Mouse (Mus musculus): ENCODE results near the gene Tor3a. TPM values are rescaled to one million over a fixed set of nuclear protein-coding genes. Genes with fewer than 3 reads are reported as not detected.

Gene Tor3a
- 10 to 100 TPM; 43.8 to 60.2 TPM for total RNA-seq (2023)

DNA sequence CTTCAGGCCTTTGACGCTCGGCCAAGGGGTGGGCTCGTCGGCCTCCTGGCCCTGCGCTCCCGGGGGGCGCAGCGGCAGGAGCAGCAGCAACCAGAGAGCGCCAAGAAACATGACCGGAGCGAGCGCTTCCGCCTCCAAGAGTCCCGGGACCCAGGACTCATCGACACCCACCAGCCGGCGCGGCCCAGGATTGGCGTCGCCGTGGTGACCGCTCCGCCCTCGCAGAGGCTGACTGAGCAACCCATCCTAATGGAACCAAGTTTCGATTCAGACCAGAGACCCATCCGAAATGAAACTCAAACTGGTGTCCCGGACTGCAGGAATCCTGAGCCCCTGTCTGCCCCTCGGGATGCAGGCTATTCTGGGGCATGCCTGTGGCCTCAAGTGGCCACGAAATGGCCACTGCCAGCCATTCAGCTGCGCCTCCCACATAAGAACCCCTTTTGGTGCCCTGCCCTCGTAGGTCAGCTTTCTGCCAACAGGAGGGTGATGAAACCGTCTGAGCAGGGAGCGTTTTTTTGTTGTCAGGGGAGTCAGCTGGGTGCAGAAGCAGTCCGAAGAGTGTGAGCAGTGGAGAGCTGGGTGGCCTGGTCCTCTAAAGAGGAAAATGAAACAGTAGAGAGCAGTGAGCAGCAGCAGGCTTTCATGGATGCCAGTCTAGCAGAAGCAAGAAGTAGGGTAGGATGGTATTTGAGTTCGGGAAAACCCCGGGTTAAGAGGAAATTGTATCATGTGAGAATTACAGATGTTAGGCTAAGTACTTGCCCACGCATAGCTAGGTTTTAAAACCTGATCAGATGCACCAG, at the start of gene Tor3a:
Gene Tor3a (minus strand): TSS at position 162 of the 806 bp plus-strand sequence.

DNA sequence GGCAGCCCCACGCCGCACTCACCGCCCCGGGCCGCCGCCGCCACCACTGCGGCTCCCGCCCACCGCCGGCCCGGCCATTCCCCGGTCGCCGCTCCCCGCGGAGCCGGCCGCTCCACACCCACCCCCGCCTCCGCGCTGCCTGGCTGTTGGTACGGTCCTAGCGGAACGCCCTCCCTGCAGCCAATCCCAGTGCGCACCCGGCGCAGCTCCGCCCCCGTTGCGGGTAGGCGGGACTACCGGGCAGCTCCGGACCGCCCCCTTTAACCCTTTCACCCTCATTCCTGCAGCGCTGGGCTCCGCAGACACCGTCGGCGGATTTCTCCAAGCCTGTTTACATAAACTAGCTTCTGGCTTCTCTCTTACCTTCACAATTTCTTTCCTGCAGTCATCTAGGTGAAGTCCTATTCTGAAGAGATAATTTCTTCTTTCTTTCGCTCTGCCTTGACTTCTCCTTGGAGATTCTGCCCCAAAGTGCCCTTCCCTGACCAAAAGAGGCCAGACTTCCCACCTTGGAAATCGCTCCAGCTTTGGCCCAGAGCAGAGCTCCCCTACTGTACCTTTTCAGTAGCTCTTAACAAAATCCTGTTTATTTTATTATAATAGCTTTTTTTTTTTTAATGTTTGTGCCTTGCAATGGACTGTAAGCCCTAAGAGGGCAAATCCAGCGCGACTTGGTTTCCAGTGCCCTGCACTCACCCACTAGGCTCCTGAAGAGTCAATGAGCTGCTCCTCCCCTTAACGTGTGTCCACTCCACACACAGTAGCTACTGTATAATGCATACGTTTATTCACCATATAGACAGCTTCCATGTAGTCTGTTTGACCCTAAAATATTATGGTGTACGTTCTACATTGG, 45.0 kb upstream of the Tor3a start, which contains the start of gene Fam20b:
Gene Fam20b (minus strand): TSS at position 137 of the 856 bp plus-strand sequence.

Other genes starting within 250 kb of the Tor3a start
- 10 to 100 TPM; 81.4 to 87.0 TPM for gene Soat1, start 200.0 kb downstream of the Tor3a start, total RNA-seq (2023)
- 10 to 100 TPM; 29.7 to 42.8 TPM for gene Gm10031, start 150.3 kb downstream of the Tor3a start, total RNA-seq (2023)
- 10 to 100 TPM; 57.2 to 64.7 TPM for gene Abl2, start 115.6 kb downstream of the Tor3a start, total RNA-seq (2023)
- gene Fam20b, start 44.7 kb upstream of the Tor3a start, total RNA-seq (2023), result 10 to 100 TPM; 24.6 to 26.6 TPM
- gene Angptl1, start 164.2 kb upstream of the Tor3a start, total RNA-seq (2023), result not detected

Data from B cell, adult 67 days (primary cell).